Mouse (Mus musculus) stomach, postnatal 0 days (tissue): ENCODE measurements at regions not wholly inside any gene's neighbourhood (a gene's known extent, or its start where the extent isn't known, plus 50 kb on each side); places are given as distances from the start of the nearest gene placed in this dataset.

Experiments
- CTCF ChIP-seq: IDR thresholded peaks from 2 replicates; pipeline ENCODE4 v1.5.1; 2016; ENCODE audit warnings: antibody characterized with exemption, low read depth, mild to moderate bottlenecking, moderate library complexity
- EP300 ChIP-seq: optimal IDR thresholded peaks from 2 replicates; pipeline ENCODE3; 2016; ENCODE audit warnings: antibody characterized with exemption

DNA sequence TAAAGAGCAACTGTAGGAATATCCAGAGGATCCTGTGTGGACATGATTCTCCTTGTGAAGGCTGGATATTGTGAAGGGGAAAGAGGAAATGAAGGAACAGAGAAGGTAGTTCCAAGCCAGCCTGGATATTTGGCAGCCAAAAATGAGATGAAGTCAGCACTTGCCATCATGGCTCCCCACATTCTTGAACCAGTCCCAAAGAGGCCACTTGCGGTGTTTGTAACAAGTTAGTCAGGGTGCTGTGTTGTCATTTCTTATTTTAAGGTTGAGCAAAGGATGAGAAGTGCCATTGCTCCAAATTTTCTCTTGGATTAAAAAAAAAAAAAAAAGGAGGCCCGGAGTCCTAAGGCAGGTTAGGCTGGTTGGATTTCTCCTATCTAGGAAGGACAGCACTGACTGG, 63.3 kb upstream of the Hif1a start:
- TF ChIP-seq CTCF (no peak), EP300 (no peak)
